Mouse (Mus musculus) natural killer cell, adult 2 months (primary cell): ENCODE results near the gene Gm9887.
"Not testable (repeated sequence)": the region's sequence is repeated elsewhere in the genome, so short reads cannot be mapped to it uniquely, and the experiment has no call there.

Source experiments
- DNase-seq, 2 experiments: peaks; one replicate each; pipeline ENCODE4 v3.0.0; 2022; ENCODE audit warnings: low spot score in 2 of 2

Gene Gm9887

DNA sequence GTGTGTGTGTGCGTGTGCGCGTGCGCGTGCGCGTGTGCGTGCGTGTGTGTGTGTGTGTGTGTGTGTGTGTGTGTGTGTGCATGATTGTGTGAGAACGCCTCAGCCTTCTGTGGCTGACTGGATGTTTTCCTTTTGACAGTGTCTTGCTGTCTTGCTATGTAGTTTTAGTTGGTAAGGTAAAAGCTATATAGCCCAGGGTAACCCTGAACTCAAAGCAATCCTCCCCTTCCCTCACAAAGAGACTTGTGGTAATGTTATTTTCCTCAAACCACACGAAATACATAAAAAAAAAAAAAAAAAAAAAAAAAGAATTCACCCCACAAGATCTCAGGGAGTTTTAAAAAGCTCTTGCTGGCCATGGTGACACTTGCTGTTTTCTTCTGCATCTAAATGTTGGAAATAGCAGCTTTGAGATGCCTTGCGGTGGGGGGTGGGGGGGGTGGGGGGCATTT is 14.0 kb upstream of the Gm9887 start:
- DNase-seq, result not testable (repeated sequence)

DNA sequence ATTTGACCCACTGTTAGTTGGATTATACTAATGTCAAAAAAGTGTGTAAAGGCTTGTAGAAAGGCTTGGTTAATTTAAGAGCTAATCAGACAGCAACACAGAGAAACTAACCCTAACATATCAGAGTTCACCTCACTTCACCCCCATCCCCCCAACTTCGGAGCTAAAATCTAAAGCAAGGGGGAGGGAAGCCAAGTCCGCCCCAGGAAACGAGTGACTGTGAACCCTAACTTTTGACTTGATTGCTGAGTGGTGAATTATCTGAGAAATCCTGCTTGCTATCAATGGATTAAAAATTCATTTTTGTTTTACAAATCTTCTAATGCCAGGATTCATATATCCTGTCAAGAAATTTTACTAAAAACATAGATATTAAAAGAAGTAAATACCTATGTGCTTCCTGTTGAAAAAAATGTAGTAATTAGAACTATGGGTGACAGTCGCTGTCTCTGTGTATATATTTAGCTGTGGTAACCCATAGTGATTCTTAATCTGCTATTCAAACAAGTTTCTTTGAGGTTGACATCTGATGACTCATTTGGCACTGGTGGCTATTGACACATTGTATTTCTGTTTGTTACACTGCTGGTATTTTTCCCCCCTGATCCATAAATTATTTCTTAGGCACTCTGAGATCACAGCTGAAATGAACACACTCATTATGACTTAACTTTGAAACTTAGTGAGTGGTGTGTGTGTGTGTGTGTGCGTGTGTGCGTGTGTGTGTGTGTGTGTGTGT is 13.5 kb upstream of the Gm9887 start:
- DNase-seq, result peak; percentile 45 to 70

DNA sequence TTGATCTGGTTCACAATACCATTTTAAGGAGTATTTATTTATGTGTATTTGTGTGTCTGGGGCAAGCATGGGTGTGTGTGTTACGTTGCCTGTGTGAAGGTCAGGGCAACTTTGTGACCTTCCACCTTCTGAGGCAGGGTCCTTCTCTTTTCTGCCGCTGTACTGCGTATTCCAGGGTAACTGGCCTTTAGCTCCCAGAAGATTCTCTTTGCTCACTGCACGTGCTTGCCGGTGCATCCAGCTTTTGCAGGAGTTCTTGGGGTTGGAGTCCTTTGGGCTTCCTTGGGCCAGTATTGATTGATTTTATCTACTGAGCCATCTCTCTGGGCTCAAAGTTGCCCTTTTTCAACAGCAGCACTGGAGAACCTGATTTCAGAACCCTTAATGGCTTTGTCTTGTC is 12.3 kb upstream of the Gm9887 start:
- DNase-seq, result no peak

DNA sequence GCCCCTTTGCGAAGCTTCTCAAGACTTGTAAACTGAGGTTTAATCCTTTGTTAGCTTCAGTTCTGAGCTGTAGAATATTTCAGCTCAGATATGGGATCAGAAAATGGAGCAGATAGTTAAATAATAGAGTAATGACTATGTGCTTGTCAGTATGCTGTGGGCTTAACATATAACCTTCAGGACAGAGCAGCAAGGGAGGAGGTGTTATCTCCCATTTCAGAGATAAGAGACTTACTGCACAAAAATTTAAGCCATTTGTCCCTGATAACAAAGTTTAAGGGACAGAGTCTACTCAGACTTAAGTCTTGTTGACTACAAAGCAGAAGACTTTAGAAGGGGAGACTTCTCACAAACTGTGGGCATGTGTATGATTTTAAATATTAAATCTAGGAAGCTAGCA is 10.6 kb upstream of the Gm9887 start:
- no peak for DNase-seq

DNA sequence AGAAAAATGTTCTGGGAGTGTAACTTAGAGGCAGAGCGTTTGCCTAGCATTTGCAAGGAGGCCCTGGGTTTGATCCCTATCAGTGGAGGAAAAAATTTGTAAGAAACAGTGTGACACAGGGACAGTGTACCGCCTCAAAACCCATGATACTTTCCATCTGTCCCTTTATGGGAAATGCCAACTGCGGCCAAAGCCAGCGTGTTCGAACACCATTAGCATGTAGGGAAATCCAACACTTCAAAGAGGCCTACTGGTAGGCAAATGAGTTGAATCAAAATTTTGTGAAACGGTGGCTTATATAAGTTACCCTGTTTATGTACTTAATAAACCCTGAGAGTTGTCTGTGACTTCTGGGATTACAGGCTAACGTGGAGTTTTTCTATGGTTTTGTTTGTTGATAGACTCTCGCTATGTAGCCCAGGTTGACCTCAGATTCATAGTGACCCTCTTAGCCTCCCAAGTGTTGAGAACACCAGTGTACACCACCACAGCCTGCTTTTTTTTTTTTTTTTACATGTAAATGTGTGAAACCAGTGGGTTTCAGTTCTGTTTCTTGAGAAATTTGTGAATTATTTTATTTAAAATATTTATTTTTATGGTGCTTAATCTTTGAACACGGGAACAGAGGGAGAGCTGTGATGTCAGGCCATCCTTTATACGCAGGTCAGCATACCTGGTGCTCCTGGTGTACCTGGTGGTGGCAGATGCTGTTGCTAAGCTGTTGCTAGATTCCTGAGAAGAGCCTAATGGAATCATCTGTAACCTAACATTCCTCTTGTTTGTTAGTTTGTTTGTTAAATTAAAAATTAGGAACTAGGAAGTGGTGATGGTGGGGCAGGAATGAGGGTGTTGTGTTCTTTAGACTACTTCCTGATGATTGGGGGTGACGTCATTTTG is 6.5 kb upstream of the Gm9887 start:
- no peak for DNase-seq

DNA sequence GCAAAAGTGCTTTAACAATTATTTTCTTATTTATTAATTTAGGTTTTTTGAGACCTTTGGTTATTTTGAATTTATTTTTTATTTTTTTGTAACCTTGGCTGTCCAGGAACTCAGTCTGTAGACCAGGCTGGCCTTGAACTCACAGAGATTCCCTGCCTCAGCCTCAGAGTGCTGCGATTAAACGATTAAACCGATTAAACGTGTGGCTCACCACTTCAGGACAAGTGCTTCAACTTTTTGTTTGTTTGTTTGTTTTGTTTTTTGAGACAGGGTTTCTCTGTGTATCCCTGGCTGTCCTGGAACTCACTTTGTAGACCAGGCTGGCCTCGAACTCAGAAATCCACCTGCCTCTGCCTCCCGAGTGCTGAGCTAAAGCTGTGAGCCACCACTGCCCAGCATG is 5.4 kb upstream of the Gm9887 start:
- not testable (repeated sequence) for DNase-seq

DNA sequence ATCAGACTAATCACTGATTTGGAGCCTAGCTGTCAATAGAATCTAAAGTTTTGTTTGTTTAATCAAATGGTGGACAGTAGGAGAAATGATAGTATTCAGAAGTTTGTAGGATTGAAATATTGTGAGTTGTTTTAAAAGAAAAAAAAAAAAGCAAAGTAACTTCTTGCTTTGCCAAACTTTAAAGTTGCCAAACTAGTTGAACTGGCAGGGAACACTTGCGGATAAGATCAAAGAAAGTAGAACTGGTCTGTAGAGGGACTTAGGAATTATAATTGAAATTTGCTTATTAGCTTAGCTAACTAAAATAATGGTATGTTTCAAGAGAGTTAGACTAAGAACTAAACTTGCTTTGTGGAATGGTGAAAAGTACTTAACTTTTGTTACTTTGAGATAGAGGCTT is 4.9 kb upstream of the Gm9887 start:
- DNase-seq, result no peak

DNA sequence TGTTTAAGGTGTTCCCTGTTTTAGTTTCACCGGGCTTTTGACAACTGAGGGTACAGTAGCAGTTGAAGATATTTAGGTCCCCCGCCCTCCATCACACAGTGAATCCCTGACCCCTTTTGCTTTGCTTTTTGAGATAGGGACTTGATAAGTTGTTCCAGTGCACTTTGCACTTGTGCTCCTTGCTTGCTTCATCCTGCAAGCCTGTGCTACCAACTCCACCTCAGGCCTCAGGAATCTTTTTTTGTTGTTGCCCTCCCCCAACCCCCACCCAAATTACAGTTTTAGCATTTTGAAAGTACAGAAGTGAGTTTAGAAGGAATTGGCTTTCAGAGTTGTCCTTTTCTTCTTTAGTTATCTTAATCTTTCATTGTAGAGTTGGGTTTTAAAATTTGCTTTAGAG is 3.9 kb upstream of the Gm9887 start:
- no peak for DNase-seq

DNA sequence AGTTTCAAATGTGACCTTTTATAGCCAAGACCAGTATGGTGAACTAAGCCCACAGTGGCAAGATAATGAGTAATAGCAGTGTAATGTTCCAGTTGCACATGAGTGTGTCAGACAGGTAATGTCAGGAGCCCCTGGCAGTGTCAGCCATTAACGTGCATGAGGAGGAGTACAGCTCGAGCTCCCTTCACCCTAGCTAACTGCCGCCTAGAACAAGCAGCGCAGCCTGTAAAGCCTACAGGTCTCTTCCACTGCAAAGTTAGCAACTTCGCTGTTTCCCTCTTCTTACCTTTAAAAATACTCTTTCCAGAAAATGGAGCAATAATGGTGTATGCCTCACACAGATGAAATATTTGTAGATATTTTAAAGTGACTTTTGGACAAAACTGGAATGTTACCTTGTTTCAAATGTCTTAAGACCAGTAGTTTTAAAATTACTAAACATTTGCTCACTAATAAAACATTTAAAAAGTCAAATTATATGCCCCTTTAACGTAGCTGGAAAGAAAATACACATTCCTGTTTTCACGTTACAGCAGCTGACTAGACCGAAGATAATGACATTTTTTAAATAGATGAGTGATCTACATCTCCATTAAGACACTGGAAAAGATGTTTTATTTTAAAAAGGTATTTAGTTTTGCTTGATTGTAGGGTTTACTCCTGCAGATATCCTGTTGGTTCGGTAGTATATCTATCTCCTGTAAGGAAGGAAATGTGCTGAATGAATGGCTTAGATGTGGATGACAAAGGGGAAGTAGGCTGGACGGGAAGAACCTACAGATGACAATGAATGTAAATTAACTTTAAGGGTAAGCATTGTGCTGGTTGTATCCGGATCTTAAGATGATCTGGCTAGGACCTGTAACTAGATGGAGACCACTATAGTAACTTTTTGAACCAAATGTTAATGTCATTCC is 1.9 kb upstream of the Gm9887 start:
- DNase-seq, result no peak

DNA sequence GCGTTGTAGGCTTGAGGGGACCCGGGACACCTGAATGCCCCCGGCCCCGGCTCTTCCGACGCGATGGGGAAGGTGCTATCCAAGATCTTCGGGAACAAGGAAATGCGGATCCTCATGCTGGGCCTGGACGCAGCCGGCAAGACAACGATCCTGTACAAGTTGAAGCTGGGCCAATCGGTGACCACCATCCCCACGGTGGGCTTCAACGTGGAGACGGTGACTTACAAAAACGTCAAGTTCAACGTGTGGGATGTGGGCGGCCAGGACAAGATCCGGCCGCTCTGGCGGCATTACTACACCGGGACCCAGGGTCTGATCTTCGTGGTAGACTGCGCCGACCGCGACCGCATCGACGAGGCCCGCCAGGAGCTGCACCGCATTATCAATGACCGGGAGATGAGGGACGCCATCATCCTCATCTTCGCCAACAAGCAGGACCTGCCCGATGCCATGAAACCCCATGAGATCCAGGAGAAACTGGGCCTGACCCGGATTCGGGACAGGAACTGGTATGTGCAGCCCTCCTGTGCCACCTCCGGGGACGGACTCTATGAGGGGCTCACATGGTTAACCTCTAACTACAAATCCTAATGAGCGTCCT is 573 bp upstream of the Gm9887 start:
- peak in 1 of 2 experiments; percentile 23 for DNase-seq

DNA sequence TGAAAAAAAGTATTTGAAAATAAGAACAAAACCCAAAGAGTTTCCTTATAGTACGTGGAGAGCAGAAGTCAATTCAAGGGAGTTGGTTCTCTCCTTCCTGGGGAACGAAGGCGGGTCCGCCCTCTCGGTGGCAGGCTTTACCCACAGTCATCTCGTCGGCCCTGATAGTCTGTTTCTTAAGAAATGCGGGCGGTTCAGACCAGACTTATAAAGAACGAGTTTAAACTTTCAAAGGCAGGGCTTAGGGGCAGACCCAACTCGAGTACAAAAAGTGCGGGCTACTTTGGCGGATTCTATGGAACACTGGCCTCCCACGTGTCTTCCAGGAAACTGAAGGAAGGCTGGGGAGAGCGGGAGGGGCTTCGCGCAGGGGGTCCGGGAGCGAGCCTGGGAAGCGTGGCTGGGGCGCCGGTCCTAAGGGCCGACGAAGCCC is 821 bp downstream of the Gm9887 start:
- peak; percentile 78 to 83 for DNase-seq

DNA sequence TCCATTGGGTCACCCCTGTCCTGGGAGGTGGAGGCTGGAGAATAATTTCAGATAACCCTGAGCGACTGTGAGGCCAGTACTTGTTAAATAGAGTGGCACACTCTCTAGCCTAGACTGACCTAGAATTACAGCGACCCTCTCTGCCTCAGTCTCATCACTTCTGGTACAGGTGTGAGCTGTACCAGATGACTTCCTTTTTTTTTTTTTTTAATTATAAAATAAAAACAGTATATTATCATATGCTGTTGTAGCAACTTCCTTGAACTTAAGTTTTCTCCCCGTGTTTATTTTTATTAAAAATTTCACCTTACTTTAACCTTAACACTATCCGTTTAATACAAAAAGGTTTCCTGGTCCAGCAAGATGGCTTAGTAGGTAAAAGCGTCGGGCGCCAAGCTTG is 1.3 kb downstream of the Gm9887 start:
- no peak for DNase-seq

DNA sequence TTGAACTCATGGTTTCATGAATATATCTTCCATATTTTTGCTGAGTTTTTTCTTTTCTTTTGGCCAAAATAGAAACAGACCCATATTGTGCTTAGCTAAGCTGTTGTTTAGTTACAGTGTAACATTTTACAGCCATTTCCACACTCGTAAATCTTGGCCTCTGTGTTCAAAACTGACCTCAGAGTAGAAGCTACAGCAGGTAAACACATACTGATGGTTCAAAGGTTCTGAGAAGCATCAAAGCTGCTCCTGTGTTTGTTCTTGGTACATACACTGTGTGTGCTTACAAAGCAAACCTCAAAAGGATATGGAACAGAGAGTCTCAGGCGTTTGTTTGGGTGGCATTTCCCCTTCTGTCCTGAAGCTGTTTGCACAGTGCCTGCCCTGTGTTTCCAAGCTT is 4.7 kb downstream of the Gm9887 start:
- no peak for DNase-seq

DNA sequence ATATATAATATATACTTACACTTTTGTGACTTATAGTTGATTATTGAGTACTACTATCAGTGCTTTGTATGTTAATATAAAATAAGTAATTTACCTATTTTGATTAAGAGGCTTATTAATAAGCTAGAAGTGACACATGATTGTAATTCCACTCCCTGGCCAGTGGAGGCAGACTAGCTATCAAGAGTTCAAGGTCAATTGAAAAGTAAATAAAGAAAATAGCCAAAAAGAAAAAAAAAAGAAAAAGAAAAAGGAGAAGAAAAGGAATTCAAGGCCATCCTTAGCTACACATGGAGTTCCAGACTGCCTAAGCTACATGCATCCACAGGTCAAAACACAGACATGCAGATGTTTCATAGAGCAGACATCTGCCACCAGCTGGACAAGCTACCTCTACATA is 5.8 kb downstream of the Gm9887 start:
- DNase-seq, result peak; percentile 22 to 37

DNA sequence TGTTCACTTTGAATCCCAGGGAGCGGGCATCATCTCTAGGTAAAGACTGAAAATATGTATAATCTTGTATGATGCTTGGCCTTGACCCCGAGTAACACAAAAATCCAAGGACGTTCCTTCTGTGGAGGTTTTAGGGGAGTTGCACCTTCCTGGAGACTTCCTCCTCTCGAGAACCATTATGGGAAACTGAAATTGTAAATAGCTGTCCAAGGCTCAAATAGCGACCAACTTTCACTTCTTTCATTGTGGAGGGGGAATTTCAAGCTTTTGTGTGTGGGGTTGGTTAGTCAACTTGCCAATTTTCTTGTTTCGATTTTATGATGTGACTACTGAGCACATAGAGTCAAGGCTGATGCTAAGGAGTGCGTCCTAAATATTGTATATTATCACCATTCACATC is 6.5 kb downstream of the Gm9887 start:
- no peak for DNase-seq

DNA sequence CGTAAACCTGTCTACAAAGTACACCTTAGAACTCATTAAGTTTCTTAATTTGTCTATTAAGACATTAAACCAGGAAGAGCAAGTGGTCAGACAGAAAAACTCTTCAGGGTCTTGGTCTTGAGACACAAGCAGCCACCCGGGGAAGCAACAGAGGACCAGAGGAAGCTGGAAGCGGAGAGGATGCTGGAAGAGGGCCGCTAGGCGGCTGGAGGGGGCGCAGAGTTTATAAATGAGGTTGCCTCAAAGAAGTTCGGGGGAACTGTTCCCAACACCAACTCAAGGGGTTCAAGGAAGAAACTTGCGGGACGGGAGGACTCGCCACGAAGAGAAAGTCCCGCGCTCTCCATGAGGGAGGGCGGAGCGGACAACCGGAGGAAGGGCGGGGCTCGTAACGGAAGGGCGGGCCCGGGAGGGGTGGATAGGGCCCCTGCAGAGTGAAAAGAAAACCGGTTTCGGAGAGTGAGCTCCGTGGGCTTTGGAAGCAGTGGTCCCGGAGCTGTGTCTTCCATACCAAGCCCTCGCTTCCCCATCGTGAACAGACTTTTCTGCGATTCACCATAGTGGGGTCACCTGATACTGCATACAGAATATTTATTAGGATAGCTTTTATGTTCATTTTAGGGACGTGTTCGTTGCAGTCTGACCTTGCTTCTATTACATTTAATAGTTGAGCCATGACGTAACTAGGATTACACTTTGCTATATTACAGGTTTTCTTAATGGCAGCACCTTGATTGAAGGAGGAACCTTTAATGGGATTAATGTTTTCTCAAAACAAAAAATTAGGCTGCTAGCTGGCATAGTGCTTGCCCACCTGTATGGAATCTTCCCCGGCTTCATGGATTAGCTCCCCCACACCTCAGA is 8.1 kb downstream of the Gm9887 start:
- peak; percentile 63 to 65 for DNase-seq

DNA sequence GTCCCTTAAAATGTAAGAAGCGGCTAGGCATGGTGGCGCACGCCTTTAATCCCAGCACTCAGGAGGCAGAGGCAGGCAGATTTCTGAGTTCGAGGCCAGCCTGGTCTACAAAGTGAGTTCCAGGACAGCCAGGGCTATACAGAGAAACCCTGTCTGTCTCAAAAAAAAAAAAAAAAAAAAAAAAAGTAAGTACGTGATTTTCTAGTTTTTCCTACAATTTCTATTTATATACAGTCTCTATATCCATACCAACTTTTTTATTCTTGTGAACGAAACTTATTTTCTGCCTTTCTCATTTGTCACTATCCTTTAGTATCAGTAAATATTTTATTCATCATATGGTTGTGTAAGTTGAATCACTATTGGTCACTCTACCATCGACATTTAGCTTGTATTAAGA is 9.1 kb downstream of the Gm9887 start:
- DNase-seq, result not testable (repeated sequence)

DNA sequence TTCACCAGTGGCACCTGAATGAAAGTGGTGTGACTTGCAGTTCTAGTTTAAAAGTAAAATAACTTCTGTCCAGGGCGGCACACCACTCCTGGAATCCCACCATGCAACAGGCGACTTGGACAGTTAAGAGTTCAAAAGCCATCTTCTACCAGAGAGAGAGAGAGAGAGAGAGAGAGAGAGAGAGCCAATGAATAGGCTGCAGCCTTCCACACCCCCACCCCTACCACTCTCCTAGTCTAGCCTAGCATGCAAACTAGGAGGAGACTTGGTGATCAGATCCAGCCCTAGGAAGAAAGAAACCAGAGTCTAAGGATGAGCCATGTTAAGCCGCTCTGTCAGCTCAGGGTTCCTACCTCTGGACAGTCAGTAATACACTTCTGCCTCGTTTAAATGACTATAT is 9.9 kb downstream of the Gm9887 start:
- DNase-seq, result no peak

DNA sequence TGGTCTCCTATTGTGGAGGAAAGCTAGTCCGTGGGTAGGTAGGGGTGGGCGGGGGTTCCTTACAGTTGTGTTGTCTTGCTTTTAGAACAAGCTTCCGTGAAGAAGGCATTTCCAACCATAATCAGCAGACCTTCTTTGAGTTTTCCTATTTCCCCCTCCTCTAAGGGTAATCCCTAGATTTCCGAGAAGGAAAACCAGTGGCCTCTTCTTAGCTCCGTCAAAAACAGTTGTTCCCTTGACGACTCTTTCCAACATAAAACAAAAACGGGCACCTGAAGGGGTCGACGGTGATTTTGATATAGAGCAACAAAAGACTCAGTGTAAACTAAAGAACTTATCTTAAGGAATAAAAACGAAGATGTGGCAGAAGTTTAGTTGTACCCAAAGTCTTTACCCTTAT is 10.3 kb downstream of the Gm9887 start:
- no peak for DNase-seq
